Mouse (Mus musculus) frontal cortex, postnatal 36 days (tissue): ENCODE measurements around the gene Lbh.

Source experiments
- DNase-seq, 2 experiments: peaks; one replicate each; pipeline ENCODE4 v3.0.0; 2022; ENCODE audit warnings: low spot score in 2 of 2

Gene Lbh

DNA sequence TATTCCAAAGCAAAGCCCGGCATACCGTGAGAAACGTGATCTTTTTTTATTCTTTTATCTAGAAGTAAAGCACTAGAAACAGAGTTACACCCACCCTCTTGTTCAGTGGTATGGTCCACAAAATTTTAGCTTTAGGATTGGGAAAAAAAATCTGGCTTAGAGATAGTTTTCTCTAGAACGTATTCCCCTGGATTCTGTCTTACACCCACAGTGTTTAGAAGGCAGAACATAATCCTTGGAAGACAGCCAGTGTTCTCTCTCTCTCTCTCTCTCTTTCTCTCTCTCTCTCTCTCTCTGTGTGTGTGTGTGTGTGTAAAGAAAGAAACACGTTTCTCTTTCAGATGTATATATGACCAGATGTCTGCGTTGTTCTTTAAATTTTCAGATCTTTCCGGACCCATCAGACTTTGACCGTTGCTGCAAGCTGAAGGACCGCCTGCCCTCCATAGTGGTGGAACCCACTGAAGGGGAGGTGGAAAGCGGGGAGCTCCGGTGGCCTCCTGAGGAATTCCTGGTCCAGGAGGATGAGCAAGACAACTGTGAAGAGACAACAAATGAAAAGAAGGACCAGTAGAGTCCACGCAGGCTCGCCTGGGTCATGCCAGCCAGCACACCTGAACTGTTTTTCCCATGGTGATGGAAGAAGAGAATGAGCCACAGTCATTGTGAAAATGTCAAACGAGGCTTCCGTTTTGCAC lies 20.9 kb downstream of the Lbh start:
- DNase-seq: no peak

DNA sequence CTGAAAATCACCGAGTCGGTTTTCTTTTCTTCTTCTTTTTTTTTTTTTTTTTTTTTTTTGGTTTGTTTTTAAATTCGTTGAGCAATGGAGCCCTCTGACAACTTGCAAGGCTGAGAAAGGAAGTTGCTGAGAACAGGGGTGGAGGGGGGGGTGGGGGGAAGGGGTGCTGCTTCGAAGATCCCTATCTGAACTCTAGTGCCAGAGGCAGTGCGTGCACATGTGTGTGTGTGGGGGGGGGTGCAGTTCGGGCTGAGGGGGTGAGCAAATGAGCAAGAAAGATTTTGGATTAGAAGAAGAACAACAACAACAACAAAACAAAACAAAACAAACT lies 21.4 kb downstream of the Lbh start:
- no peak for DNase-seq

DNA sequence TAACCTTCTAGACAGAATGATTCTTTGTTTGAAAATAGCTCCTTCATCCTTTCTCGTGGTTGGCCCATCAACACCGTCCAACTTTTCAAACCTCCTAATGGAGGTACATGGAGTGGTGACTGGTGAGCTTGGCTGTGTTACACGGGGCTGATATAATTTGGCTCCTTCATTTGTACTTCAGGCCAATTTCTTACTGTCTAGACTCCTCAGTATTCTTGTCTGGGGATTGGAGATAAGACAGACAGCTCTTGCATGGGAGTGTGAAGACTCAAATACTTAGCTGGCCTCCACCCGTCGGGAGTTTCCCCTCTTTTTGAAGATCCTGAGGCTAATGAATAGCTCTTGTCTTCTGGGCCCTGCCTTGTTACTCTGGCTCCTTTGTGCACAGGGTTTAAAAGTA lies 26.3 kb downstream of the Lbh start:
- no peak for DNase-seq

DNA sequence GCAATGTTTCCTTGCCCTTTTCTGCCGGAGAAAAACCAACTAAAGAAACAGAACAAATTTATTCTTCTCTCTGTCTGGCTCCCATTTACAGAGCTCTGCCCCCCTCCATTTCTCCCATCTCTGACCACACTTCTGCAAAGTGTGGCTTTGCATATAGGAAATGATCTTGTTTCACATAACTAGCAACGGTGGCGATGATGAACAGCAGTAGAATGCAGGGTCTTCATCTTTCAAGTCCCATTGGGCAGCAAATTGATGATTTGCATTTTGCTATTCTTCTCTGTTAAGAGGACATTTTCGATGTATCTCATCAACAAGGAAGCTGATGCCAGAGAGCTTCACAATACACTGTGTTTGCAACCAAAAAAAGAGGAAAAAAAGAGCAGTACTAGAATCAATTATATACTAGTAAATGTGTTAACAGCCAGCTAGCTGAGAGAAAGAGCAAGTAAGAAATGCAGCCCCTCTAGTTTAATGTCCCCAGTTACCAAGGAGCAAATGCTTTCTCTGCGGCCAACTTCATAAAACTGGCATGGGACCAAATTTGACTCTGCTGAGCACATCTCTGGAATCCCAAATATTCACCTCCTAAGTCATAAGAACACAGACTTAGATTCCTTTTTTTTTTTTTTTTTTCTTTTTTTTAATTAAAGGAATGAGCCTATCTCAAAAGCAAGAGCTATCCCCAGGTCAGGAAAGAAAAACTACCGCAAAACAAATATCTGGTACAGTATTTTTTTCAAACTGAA lies 29.2 kb downstream of the Lbh start:
- no peak for DNase-seq

DNA sequence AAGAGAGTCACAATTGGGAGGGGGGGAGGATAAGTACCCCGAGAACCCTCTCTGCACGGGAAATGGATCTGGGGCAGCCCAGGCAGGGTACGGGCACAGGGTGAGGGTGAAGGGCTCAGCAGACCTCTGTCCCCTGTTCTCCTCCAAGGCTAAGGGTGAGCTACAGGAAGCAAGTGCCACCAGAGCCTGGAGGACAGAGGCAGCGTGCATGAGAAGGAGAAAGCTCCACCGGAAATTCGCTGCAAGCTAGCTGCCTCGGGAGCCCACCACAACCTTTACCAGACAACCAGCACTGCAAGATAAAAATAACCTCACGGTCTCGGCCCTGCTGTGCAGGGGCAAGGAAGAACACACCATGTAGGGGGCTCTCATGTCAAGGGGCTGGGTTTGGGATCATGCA lies 30.0 kb downstream of the Lbh start:
- DNase-seq: no peak

DNA sequence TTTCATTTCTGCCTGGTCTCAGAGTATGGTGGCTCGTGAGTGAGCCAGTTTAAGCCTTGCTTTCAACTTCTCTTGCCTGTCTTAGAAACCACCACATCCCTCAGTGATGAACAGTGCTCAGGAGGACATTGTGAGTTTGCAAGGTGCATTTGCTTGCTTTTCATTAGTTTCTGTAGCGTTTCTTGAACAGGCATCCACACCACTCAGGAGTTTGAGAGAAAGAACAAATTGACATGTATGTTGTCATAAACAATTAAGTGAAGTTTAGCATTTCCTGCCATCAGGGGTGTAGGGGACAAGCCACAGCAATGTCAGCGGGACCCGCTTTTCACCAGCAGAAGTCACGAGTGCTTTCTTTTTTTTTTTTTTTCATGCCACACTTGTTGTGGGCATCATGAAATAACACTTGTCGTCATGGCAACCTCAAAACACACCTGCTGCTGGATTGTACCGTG lies 31.2 kb downstream of the Lbh start:
- no peak for DNase-seq

DNA sequence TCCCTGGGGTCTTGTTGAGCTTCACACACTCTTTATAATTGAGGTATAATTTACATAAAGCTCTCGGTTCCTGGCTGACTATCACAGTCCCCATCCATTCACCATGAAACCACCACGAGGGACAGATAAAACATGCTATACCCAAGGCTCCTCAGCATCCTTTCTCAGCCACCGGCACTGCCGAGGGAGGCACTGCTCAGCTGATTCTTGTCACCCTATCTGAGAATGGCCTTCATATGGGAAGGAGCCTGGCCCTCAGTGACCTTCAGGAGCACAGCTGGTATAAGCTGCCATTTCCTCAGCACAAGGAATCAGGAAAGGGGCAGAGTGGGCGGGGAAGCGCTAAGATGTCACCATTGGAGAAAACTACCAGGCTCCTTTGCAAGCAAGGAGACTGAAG lies 33.2 kb downstream of the Lbh start:
- no peak for DNase-seq

DNA sequence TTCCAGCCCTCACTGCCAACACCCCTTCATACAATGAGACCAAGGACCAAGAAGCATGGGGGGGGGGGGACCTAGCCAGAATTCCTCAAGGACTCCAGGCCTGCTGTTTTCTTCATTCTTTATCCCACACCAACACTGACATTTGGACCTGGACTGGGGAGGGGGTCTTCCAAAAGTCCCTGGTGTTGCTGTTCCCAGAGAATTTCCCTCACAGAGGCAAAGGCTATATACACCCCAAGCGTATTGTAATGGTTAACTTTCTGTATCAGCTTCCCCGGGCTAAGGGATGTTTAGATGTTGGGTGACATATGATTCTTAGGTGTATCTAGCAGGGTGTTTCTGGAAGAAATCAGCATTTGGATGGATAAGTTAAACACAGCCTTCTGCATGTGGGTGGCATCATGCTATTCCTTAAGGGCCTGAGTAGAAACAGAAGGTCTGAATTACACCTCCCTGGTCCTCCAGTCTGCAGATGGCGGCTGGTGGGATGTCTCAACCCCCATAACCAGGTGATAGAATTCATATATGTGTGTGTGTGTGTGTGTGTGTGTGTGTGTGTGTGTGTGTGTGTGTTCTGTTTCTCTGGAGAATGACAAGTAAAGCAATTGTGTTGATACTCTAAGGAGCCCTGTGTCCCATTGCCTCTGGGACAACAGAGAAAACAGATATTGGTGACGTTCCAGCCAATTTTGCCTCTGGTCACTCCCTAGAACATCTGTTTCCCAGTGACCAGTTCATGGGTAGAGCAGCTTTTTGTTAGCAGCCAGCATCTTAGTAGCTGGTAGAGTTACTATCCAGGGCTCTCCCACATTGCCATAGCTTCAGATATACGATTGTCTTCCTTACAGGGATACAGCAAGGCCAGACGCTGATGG lies 35.9 kb downstream of the Lbh start:
- DNase-seq: peak in 1 of 2 experiments; percentile 29

DNA sequence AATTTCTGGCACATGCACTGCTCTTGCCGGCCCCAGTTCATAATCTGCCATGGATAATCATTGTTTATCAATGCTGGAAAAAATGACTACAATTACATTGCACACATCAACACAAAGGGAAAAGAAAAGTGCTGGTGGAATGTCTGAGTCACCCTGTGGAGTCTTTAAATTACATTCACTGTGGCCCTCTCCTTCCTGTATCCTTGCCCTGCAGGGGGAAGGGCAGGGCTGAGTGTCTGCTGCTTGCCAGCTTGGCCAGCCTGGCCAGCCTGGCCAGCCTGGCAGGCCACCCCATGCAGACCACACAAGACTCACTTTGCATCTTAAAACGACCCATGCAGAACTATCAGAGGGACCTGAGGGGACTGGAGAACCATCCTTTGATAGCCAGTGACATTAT lies 37.4 kb downstream of the Lbh start:
- DNase-seq: no peak

DNA sequence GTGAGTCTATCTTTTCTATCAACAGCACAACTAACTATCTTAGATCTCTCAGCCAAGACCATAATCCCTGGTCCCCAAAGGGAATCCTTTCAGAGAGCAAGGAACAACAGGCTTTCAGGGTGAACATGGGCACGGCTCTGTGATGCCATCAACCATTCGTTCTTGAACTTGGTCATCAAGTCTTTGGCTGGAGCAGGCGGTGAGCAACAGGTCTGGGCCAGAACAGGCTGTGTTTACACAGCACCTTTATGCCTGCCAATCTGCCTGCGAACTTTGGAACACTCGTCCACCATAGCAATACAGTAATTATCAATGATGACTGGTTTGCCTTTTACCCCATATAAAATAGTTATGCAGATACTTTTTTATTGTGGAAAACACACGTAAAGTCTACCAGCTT lies 38.9 kb downstream of the Lbh start:
- DNase-seq: no peak

DNA sequence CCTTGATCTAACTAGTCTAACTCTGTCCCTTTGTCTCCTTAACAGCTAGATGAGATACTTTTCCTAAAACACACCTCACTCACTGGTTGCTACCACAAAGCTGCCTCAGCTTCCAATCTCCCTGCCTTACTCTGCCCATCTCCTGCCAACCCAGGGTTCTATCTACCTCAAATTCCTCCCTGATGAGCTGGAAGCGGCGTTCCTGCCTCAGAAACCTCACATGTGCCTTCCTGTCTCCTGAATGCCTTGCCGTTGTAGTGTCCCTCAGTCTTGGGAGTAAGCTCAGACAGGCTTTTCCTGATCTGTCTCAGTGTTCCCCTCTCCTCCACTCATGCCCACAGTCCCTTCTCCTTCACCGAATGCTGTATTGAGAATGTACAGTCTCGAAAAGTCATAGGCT lies 40.8 kb downstream of the Lbh start:
- no peak for DNase-seq

DNA sequence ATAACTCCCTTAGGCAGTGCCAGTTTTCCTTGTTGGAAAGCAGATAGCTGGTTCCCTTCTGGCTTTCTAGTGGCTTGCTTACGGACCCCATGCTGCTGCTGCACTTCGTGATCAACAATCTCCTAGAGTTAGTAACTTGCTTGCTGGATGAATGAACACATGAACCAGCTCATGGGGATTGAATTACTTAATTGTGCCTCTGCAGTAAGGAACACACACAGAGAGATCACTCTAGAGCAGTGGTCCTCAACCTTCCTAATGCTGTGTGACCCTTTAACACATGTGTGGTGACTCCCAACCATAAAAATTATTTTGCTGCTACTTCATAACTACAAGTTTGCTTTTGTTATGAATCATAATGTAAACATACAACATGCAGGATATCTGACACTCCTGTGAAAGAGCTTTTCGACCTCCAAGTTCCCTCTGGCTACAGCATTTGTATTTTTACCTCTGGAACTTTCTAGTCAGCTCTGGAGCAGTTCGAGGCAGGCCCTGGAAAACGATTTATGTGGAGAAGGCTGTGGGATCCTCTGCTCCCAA lies 41.5 kb downstream of the Lbh start:
- DNase-seq: no peak

DNA sequence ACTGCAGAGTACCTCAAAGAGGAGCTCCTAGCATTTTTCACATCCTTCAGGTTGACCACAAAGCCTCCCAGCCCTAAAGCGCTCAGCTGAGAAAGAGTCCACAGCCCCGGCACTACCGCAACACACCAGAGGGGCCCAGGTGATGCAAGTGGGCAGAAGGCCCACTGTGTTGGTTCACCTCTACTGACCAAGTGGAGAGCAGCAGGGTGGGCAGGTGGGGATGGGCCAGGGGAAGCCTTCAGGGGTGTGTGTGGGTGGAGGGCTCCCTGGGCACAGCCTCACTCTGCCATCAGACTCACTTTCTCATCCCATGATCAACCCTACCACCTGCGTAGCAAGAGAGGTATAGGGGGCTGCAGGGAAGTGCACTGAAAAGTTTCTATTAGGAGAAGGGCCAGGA lies 42.1 kb downstream of the Lbh start:
- DNase-seq: no peak

DNA sequence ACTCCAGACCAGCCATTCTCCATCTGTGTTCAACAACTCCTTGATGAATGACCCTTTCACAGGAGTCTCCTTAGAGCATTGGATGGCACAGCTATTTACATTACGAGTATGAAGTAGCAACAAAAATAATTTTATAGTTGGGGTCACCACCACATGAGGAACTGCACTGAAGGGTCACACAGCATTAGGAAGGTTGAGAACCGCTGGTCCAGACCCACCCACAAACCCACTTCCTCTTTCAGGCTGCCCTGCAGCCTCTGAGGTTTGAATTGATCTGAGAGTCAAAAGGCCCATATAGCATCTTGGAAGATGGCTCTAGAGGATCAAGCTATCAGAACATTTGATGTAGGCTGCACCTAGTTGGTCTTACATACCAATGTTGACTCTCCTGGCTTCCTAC lies 42.8 kb downstream of the Lbh start:
- no peak for DNase-seq

DNA sequence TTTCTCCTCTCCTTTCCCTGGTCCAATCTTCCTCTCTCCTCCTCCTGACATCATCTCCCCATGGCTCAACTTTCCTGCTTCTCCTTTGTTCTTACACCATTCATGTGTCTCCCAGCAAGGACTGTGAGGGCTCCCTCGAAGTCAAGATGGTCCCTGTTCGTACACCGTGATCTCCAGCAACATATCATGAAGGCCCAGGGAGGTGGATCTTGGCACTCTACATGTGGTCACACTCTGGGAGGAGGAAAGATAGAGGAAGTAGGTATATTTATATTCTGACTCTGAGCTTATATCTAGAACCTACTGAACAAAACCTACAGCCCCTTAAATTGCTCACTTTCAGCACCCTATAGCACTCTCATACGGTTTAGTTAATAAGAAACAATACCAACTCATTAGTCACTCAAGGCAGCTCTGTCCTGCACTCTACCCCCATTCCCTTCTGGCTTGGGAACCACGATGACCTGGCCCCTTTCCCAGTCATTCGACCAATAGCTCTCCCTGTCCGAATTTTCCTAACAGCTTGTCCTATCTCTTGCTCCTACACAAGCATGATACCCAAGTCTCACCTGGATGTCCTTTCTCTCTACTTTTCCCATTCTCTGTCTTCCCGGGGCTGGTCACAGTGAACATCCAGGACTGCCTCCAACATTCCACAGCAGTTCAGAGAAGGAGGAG lies 44.0 kb downstream of the Lbh start:
- DNase-seq: no peak

DNA sequence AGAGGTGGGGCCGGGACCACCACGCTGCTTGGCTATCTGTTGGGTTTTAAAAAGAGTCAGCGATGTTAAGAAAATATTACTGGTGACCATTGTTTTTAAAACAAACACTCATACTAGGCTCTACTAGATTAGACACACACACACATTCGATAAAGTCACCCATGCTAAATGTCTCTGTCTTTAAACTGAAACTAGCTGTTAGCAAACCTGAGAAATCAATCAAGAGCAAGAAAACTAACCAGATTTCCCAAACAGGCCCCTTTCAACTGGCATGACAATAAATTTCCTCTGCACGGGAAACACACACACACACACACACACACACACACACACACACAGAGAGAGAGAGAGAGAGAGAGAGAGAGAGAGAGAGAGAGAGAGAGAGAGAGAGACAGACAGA lies 47.6 kb downstream of the Lbh start:
- no peak for DNase-seq

DNA sequence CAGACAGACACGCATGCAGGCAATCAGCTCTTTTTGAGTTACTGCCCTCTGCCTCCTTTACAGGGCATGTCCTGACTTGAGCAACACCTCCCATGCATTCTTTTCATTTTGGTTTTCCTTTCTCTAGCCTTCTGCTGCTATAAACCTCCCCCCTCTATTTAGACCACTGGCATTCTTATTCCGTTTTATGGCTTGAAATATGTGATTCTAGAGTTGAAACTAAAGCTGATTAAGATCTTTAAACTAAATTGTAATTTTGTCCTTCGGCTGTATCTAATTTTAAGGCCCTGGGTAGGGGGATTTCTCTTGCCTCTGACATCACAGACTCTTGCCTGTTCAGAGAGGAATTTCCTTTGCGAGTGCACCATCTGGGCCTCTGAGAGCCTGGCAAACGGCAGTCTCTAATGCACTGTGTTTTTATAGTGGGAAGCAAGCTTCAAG lies 48.0 kb downstream of the Lbh start:
- no peak for DNase-seq

DNA sequence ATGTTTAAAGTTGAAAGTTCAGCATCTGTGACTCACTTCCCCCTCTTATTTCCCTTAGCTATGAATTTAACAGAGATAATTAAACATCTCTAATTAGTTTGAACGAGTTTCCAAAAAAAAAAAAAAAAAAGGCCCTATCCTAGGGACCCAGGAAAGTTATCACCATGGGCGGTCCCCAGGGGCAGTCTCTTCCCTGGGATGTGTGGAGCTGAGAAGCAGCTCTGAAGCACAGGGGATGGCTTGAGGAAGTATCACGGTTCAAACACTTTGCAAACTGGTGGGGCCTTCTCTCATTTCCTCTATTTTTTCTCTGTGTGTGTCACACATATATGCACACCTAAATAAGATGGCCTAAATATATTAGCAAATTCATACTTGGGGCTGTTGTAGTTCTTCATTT lies 48.8 kb downstream of the Lbh start:
- no peak for DNase-seq

DNA sequence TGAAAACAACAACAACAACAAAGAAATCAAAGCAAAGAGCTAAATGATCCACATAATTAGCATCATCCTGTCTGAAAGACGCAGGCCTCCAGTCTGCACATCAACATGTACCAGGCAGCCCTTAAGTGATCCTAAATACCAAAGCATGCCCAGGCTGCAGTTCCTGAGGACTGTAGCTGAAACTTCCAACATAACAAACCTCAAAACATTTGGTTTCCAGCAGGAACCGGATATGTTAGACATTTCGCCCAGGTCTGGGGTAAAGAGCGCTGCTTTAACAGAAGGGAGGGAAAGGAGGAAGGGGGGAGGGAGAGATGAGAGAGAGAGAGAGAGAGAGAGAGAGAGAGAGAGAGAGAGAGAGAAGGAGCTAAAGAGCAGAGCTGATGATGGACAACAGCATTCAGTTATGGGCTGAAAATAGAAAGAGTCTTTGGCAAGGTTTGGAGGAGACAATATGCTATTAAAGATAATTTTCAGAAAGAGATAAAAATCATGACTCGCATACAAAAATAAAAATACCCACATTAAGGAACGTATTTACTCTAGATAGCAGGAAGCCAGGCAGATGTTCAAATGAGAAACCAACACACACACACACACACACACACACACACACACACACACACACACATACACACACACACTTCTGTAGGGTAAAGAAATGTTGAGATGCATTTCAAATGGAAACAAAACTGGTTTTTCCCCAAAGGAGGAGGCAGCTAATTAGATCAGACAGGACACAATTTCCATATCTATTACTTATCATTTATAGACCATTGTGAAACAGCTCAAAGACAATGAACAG lies 49.5 kb downstream of the Lbh start:
- no peak for DNase-seq

DNA sequence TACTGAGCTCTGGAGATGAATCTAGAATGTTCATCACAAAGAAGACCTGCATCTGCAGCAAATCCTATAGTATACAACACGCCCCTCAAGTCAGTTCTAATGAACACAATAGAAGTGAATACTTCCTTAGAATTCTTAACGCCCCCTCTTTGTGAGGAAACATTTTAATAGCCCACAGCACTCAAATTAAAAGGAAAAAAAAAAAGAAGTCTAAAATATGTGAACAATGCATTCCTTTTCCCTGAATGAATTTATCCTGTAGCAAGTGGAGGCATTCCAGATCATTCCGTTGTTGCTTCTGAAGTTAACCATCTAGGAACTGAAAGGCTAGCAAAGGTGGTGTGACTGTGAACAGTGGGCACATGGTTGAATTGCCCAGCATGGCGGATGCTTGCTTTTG lies 50.6 kb downstream of the Lbh start:
- no peak for DNase-seq

DNA sequence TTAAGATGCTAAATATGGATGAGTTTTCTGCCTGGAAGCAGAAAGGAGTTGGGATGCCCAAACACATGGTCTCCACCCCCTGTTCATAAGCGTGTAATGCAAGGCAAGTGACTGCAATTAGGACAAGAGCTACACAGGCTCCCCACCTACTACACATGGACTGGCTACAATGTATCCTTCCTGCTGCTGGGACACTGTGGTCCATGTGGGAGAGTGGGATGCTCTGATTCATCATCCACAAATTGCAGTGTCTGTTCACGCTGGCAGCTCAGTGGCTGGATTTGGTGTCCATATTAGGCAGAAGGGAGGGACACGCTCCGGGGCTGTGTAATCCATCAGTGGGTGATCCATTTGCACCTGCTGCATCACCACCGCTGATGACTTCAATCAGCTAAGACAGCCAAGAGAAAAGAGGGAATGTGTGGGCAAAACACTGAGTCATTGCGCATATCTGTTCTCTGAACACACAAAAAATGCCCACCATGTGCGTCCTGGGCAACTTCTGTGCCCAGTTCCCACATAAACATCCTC lies 52.6 kb downstream of the Lbh start:
- DNase-seq: peak; percentile 70 to 73
